17 mouse cellular contexts compared by ENCODE assay signal in the genomic region with DNA sequence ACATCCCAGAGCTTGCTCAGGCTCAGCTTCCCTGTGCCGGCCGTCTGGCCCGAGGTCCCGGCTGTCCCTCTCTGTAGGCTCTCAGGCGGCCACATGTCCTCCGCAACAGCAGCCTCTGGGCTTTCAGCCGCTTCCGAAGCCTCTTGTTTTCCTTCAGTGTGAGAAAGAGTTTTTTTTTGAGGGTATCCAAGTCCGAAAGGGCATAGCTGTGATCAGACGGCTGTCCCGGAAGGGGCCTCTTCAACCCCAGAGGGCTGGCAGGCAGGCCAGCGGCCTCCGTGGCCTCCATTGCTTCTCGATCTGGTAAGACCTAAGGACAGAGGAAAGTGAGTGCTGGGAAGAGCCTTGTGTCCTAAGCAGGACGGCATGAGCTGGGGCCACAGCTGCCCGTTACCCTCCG. TPM values are rescaled to one million over a fixed set of nuclear protein-coding genes. Genes with fewer than 3 reads are reported as not detected.
A peak's percentile ranks its signal among the peaks of the same experiment; 100 is the strongest.
DNase-seq lines count a peak whose midpoint lies in the region; ATAC-seq and TF ChIP-seq lines count a peak whose summit lies in the region.
"Had no signal": no experiment of that assay in that cellular context is flagged by ENCODE, and none has a peak within 500 bp of the region (broad histone marks: within the 10 kb centered on the region; RNA-seq: fewer than 3 reads in every experiment).

No protein-coding gene starts in this region.

- no peaks in the 10 kb centered on the region for H3K27me3 ChIP-seq in heart, embryonic 11.5 days (ENCODE audit: control insufficient read depth, insufficient read depth, low read length)
- H3K27me3 ChIP-seq in kidney, postnatal 0 days (ENCODE audit: insufficient read depth, low read length), result no peaks in the 10 kb centered on the region
- no peaks in the 10 kb centered on the region for H3K27me3 ChIP-seq in embryonic facial prominence, embryonic 13.5 days
- no peaks in the 10 kb centered on the region for H3K27me3 ChIP-seq in limb, embryonic 15.5 days
- H3K27me3 ChIP-seq: midbrain, embryonic 13.5 days had no signal

- no peak for ATAC-seq in heart, embryonic 11.5 days (replicated peaks; ENCODE audit: insufficient number of reproducible peaks, low FRiP score, low TSS enrichment)
- no peak for ATAC-seq in kidney, postnatal 0 days (replicated peaks; ENCODE audit: low FRiP score, low read depth)
- ATAC-seq in embryonic facial prominence, embryonic 13.5 days (ENCODE audit: insufficient number of reproducible peaks, insufficient read depth, low FRiP score, low TSS enrichment, low read depth), result no peak
- ATAC-seq in limb, embryonic 15.5 days (ENCODE audit: insufficient number of reproducible peaks, low FRiP score, low TSS enrichment, low read depth), result no peak
- ATAC-seq in megakaryocyte progenitor cell, adult 5-6 weeks (replicated peaks; ENCODE audit: poor library complexity), result no peak
- ATAC-seq: midbrain, embryonic 13.5 days had no signal

- 48% methylated on average over 17 of the region's 17 CpGs for WGBS in heart, embryonic 11.5 days (ENCODE audit: insufficient replicate concordance)
- WGBS in kidney, postnatal 0 days, result 51% methylated on average over 17 of the region's 17 CpGs
- WGBS in embryonic facial prominence, embryonic 13.5 days, result 47% methylated on average over 17 of the region's 17 CpGs
- WGBS in limb, embryonic 15.5 days, result 61% methylated on average over 17 of the region's 17 CpGs

- peaks cover 19% of the 10 kb centered on the region for H3K4me1 ChIP-seq in heart, embryonic 11.5 days (ENCODE audit: control insufficient read depth, insufficient read depth, low read length)
- H3K4me1 ChIP-seq in kidney, postnatal 0 days (replicated peaks; ENCODE audit: insufficient read depth, low read length), result peaks cover 13% of the 10 kb centered on the region; the same call in 1 of the 2 replicates
- peaks cover 42% of the 10 kb centered on the region for H3K4me1 ChIP-seq in embryonic facial prominence, embryonic 13.5 days
- peaks cover 36% of the 10 kb centered on the region for H3K4me1 ChIP-seq in limb, embryonic 15.5 days

- no peaks in the 10 kb centered on the region for H3K9me3 ChIP-seq in heart, embryonic 11.5 days (replicated peaks; ENCODE audit: control insufficient read depth, low read length)
- H3K9me3 ChIP-seq in kidney, postnatal 0 days (replicated peaks; ENCODE audit: low read length), result no peaks in the 10 kb centered on the region
- no peaks in the 10 kb centered on the region for H3K9me3 ChIP-seq in embryonic facial prominence, embryonic 13.5 days
- H3K9me3 ChIP-seq in limb, embryonic 15.5 days, result no peaks in the 10 kb centered on the region
- H3K9me3 ChIP-seq: midbrain, embryonic 13.5 days had no signal

- no peak overlapping the region for H3K27ac ChIP-seq in heart, embryonic 11.5 days (ENCODE audit: low read depth, low read length)
- H3K27ac ChIP-seq in kidney, postnatal 0 days, result 0 out of 2 replicates have a peak overlapping the region, but pooled peaks have one; percentile 15
- H3K27ac ChIP-seq in embryonic facial prominence, embryonic 13.5 days, result 0 out of 2 replicates have a peak overlapping the region, but pooled peaks have one; percentile 2
- peak overlapping the region; percentile 14 for H3K27ac ChIP-seq in limb, embryonic 15.5 days
- H3K27ac ChIP-seq: liver, embryonic 14.5 days; midbrain, embryonic 13.5 days had no signal

- no peak for TF ChIP-seq CTCF in kidney, postnatal 0 days (IDR thresholded peaks at IDR 0.05; ENCODE audit: low read depth)

- H3K4me2 ChIP-seq in heart, embryonic 11.5 days, result peak overlapping the region; percentile 20
- 0 out of 2 replicates have a peak overlapping the region, but pooled peaks have one; percentile 23 for H3K4me2 ChIP-seq in kidney, postnatal 0 days (ENCODE audit: low read length)
- no peak overlapping the region for H3K4me2 ChIP-seq in embryonic facial prominence, embryonic 13.5 days
- H3K4me2 ChIP-seq in limb, embryonic 15.5 days, result 0 out of 2 replicates have a peak overlapping the region, but pooled peaks have one; percentile 1
- H3K4me2 ChIP-seq: midbrain, embryonic 13.5 days had no signal

- H3K4me3 ChIP-seq in heart, embryonic 11.5 days (ENCODE audit: low read depth, low read length), result 0 out of 2 replicates have a peak overlapping the region, but pooled peaks have one; percentile 12
- no peak overlapping the region for H3K4me3 ChIP-seq in kidney, postnatal 0 days (replicated peaks; ENCODE audit: low read depth, low read length)
- no peak overlapping the region for H3K4me3 ChIP-seq in embryonic facial prominence, embryonic 13.5 days
- H3K4me3 ChIP-seq in limb, embryonic 15.5 days, result peak overlapping the region; percentile 14
- H3K4me3 ChIP-seq: erythroblast, embryonic 14.5 days; midbrain, embryonic 13.5 days had no signal

- peaks cover 3% of the 10 kb centered on the region for H3K36me3 ChIP-seq in heart, embryonic 11.5 days (ENCODE audit: control insufficient read depth, insufficient read depth, low read length)
- H3K36me3 ChIP-seq in kidney, postnatal 0 days (ENCODE audit: insufficient read depth, low read length), result 0 out of 2 replicates have a peak, but pooled peaks cover 14% of the 10 kb centered on the region
- H3K36me3 ChIP-seq in embryonic facial prominence, embryonic 13.5 days, result peaks cover 64% of the 10 kb centered on the region
- peaks cover 62% of the 10 kb centered on the region for H3K36me3 ChIP-seq in limb, embryonic 15.5 days

- no peak for DNase-seq in heart, adult 9 months (ENCODE audit: low spot score in 2 of 2)
- no peak for DNase-seq in kidney, postnatal 0 days (ENCODE audit: low spot score)
- DNase-seq in kidney, postnatal 10 days, result no peak
- DNase-seq in lung, postnatal 25 days (ENCODE audit: low spot score), result no peak
- DNase-seq: adrenal gland, adult 8-10 months; cerebellum, adult 9-10 months; kidney, adult 2 months; lung, postnatal 14 days; right cerebral cortex, adult 18-20 months; thymus, postnatal 14 days had no signal

- peak overlapping the region; percentile 49; the same call in 1 of the 2 replicates for H3K9ac ChIP-seq in heart, embryonic 11.5 days (ENCODE audit: low read depth, low read length)
- no peak overlapping the region for H3K9ac ChIP-seq in kidney, postnatal 0 days (ENCODE audit: low read depth, low read length)
- H3K9ac ChIP-seq in embryonic facial prominence, embryonic 13.5 days, result no peak overlapping the region
- H3K9ac ChIP-seq in limb, embryonic 15.5 days, result no peak overlapping the region
- H3K9ac ChIP-seq: liver, embryonic 14.5 days; midbrain, embryonic 13.5 days had no signal

RNA-seq across cellular contexts. Expression of a gene that starts 5.8 kb away (rescaled TPM):
- 18.9 and 19.7 TPM in 2 replicates for polyA plus RNA-seq in heart, embryonic 11.5 days (2014; fragmentation: Nextera tagmentation; extraction: Ambion mirVana)
- polyA plus RNA-seq in kidney, postnatal 0 days (2015; fragmentation: Nextera tagmentation; extraction: Ambion mirVana), result 34.5 and 35.1 TPM in 2 replicates
- 56.3 and 61.2 TPM in 2 replicates for polyA plus RNA-seq in embryonic facial prominence, embryonic 13.5 days (2015; fragmentation: Nextera tagmentation; extraction: Ambion mirVana)
- 45.6 and 50.9 TPM in 2 replicates for polyA plus RNA-seq in limb, embryonic 15.5 days (2015; fragmentation: Nextera tagmentation; extraction: Ambion mirVana)
- 7.2 and 8.0 TPM in 2 replicates for total RNA-seq in megakaryocyte progenitor cell, adult 5-6 weeks (2015)
- total RNA-seq in megakaryocyte progenitor cell, adult 5-6 weeks (2017), result 6.1 and 6.4 TPM in 2 replicates

RNA-seq across cellular contexts. Expression of a gene that starts 13.0 kb away (rescaled TPM):
- polyA plus RNA-seq in heart, embryonic 11.5 days (2014; fragmentation: Nextera tagmentation; extraction: Ambion mirVana), result 14.3 and 21.7 TPM in 2 replicates
- polyA plus RNA-seq in kidney, postnatal 0 days (2015; fragmentation: Nextera tagmentation; extraction: Ambion mirVana), result 23.6 and 23.7 TPM in 2 replicates
- 38.0 and 38.1 TPM in 2 replicates for polyA plus RNA-seq in embryonic facial prominence, embryonic 13.5 days (2015; fragmentation: Nextera tagmentation; extraction: Ambion mirVana)
- 28.4 and 34.2 TPM in 2 replicates for polyA plus RNA-seq in limb, embryonic 15.5 days (2015; fragmentation: Nextera tagmentation; extraction: Ambion mirVana)
- 2.8 and 4.6 TPM in 2 replicates for total RNA-seq in megakaryocyte progenitor cell, adult 5-6 weeks (2015)
- total RNA-seq in megakaryocyte progenitor cell, adult 5-6 weeks (2017), result 1.0 and 2.7 TPM in 2 replicates

RNA-seq across cellular contexts. Expression of a gene that starts 25.6 kb away (rescaled TPM):
- 11.4 and 17.8 TPM in 2 replicates for polyA plus RNA-seq in heart, embryonic 11.5 days (2014; fragmentation: Nextera tagmentation; extraction: Ambion mirVana)
- 10.7 and 11.2 TPM in 2 replicates for polyA plus RNA-seq in kidney, postnatal 0 days (2015; fragmentation: Nextera tagmentation; extraction: Ambion mirVana)
- polyA plus RNA-seq in embryonic facial prominence, embryonic 13.5 days (2015; fragmentation: Nextera tagmentation; extraction: Ambion mirVana), result 10.1 TPM in 2 replicates
- 16.2 and 19.7 TPM in 2 replicates for polyA plus RNA-seq in limb, embryonic 15.5 days (2015; fragmentation: Nextera tagmentation; extraction: Ambion mirVana)
- 3.4 and 3.6 TPM in 2 replicates for total RNA-seq in megakaryocyte progenitor cell, adult 5-6 weeks (2015)
- 6.6 and 7.9 TPM in 2 replicates for total RNA-seq in megakaryocyte progenitor cell, adult 5-6 weeks (2017)

RNA-seq across cellular contexts. Expression of a gene that starts 44.4 kb away (rescaled TPM):
- polyA plus RNA-seq in heart, embryonic 11.5 days (2014; fragmentation: Nextera tagmentation; extraction: Ambion mirVana), result 11.8 and 12.2 TPM in 2 replicates
- 14.4 and 16.3 TPM in 2 replicates for polyA plus RNA-seq in kidney, postnatal 0 days (2015; fragmentation: Nextera tagmentation; extraction: Ambion mirVana)
- 17.5 and 22.9 TPM in 2 replicates for polyA plus RNA-seq in embryonic facial prominence, embryonic 13.5 days (2015; fragmentation: Nextera tagmentation; extraction: Ambion mirVana)
- polyA plus RNA-seq in limb, embryonic 15.5 days (2015; fragmentation: Nextera tagmentation; extraction: Ambion mirVana), result 17.2 and 19.5 TPM in 2 replicates
- total RNA-seq in megakaryocyte progenitor cell, adult 5-6 weeks (2015), result 7.4 and 10.3 TPM in 2 replicates
- 4.8 and 6.6 TPM in 2 replicates for total RNA-seq in megakaryocyte progenitor cell, adult 5-6 weeks (2017)

RNA-seq across cellular contexts. Expression of a gene that starts 49.6 kb away (rescaled TPM):
- polyA plus RNA-seq in heart, embryonic 11.5 days (2014; fragmentation: Nextera tagmentation; extraction: Ambion mirVana), result 57.7 and 57.8 TPM in 2 replicates
- polyA plus RNA-seq in kidney, postnatal 0 days (2015; fragmentation: Nextera tagmentation; extraction: Ambion mirVana), result 48.4 and 56.1 TPM in 2 replicates
- polyA plus RNA-seq in embryonic facial prominence, embryonic 13.5 days (2015; fragmentation: Nextera tagmentation; extraction: Ambion mirVana), result 63.0 and 71.4 TPM in 2 replicates
- polyA plus RNA-seq in limb, embryonic 15.5 days (2015; fragmentation: Nextera tagmentation; extraction: Ambion mirVana), result 58.3 and 61.6 TPM in 2 replicates
- 35.5 and 45.2 TPM in 2 replicates for total RNA-seq in megakaryocyte progenitor cell, adult 5-6 weeks (2015)
- total RNA-seq in megakaryocyte progenitor cell, adult 5-6 weeks (2017), result 89.2 and 106 TPM in 2 replicates

Comparison
In these comparisons a context has a peak if more than half of its experiments do, and no peak if none do; other contexts are left out.
1. H3K4me3 ChIP-seq: peak in heart, embryonic 11.5 days (single experiment) and limb, embryonic 15.5 days (single experiment); none in kidney, postnatal 0 days (single experiment) and embryonic facial prominence, embryonic 13.5 days (single experiment).